Mouse (Mus musculus) heart, adult 2 months (tissue): Measurements from ENCODE around the gene Tmem160. TPM values are rescaled to one million over a fixed set of nuclear protein-coding genes. Genes with fewer than 3 reads are reported as not detected.

Source experiments
- DNase-seq, 2 experiments: peaks; one replicate each; pipeline ENCODE4 v3.0.0; 2021
- H3K27ac ChIP-seq: fragments of 200-600 bp; 2 replicates; pipeline ENCODE4 v1.8.1; 2022
- H3K27me3 ChIP-seq: fragments of 200-500 bp; 2 replicates; pipeline ENCODE4 v1.6.1; 2012; ENCODE audit warnings: mild to moderate bottlenecking, low read length, inconsistent platforms, mixed read lengths; ENCODE audit not compliant: control insufficient read depth, insufficient read depth
- H3K36me3 ChIP-seq: fragments of 200-500 bp; 2 replicates; pipeline ENCODE4 v1.6.1; 2012; ENCODE audit warnings: low read length, inconsistent platforms; ENCODE audit not compliant: control insufficient read depth, insufficient read depth
- H3K4me1 ChIP-seq: fragments of 200-500 bp; 2 replicates; pipeline ENCODE4 v1.6.1; 2011; ENCODE audit warnings: low read length; ENCODE audit not compliant: control insufficient read depth, insufficient read depth
- H3K4me3 ChIP-seq: fragments of 200-600 bp; 2 replicates; pipeline ENCODE4 v1.8.1; 2022
- H3K79me2 ChIP-seq: fragments of 200-500 bp; replicated peaks from 2 replicates; pipeline ENCODE4 v1.6.1; 2012; ENCODE audit warnings: mild to moderate bottlenecking, inconsistent platforms, low read length, moderate library complexity, mixed read lengths; ENCODE audit not compliant: control insufficient read depth, insufficient read depth
- H3K9ac ChIP-seq: fragments of 200-500 bp; 2 replicates; pipeline ENCODE4 v1.6.1; 2012; ENCODE audit warnings: low read depth, mild to moderate bottlenecking, control low read depth, inconsistent platforms, low read length, mixed read lengths
- CTCF ChIP-seq: fragments of 200-600 bp; IDR thresholded peaks from 2 replicates; pipeline ENCODE4 v1.8.1; 2022; ENCODE audit warnings: antibody characterized with exemption, mild to moderate bottlenecking, moderate library complexity
- EP300 ChIP-seq: fragments of 200-500 bp; IDR thresholded peaks from 2 replicates; pipeline ENCODE4 v1.6.1; 2011; ENCODE audit warnings: low read depth, low read length, control low read depth; ENCODE audit not compliant: insufficient read depth
- POLR2A ChIP-seq: fragments of 200-500 bp; IDR thresholded peaks from 2 replicates; pipeline ENCODE4 v1.6.1; 2011; ENCODE audit warnings: mild to moderate bottlenecking, low read depth, low read length, control low read depth; ENCODE audit not compliant: insufficient read depth
- WGBS: fragments of 180-500 bp; shearing (Covaris S2); methylation state at CpG from one replicate; pipeline ENCODE4 v1.1.7; 2018; 5-methylcytosine and 5-hydroxymethylcytosine counted together
- intact Hi-C: fragments of 180-260 bp; cut with DNase I; formaldehyde crosslinking; loops from one replicate; pipeline ENCODE4 v1.15.1; 2025
- polyA plus RNA-seq: library from polyadenylated mRNA; depleted of rRNA; stranded (reverse); fragments of >200 nt; gene quantifications from 2 replicates; pipeline ENCODE4 v1.2.3, GENCODE M21; 2012
- total RNA-seq, 2 experiments: library from RNA; stranded (reverse); gene quantifications; 2 replicates each; pipeline ENCODE4 v1.2.3; 2021

Gene Tmem160
- total and polyA plus RNA-seq, 3 experiments, result 82.9 to 140 (median 88.2) TPM

- Histone ChIP-seq H3K79me2 (no peaks in the 10 kb centered on the region), H3K27me3 (no peaks in the 10 kb centered on the region), H3K36me3 (no peaks in the 10 kb centered on the region), H3K27ac (no peak overlapping the region), H3K9ac (no peak overlapping the region), H3K4me3 (no peak overlapping the region), H3K4me1 (no peaks in the 10 kb centered on the region)
- TF ChIP-seq POLR2A (no peak), EP300 (no peak), CTCF (no peak)
- no peak for DNase-seq
- intact Hi-C loops, result no loop called here
Observed at GRCm38 (mm10) chr7:16488816-16489215, 36.2 kb downstream of the Tmem160 start.

- Histone ChIP-seq H3K79me2 (no peaks in the 10 kb centered on the region), H3K27me3 (no peaks in the 10 kb centered on the region), H3K4me1 (no peaks in the 10 kb centered on the region), H3K4me3 (no peak overlapping the region), H3K36me3 (no peaks in the 10 kb centered on the region), H3K9ac (no peak overlapping the region), H3K27ac (no peak overlapping the region)
- TF ChIP-seq CTCF (peak; percentile 72), EP300 (no peak)
- WGBS, result 78% methylated on average over 9 of the region's 9 CpGs
- intact Hi-C loops, result loop anchor here (1.0 kb wide), 1 partner anchor 129 kb away; no protein-coding TSS in a partner anchor
- DNase-seq, result peak; percentile 25 to 54
Observed at GRCm38 (mm10) chr7:16489948-16490347, 37.4 kb downstream of the Tmem160 start.

GRCm38 (mm10) chr7:16491759-16492158 is 39.2 kb downstream of the Tmem160 start:
- no peaks in the 10 kb centered on the region for H3K4me1 ChIP-seq
- peak; percentile 56 to 71 for DNase-seq
- TF ChIP-seq CTCF (no peak; the same call in 1 of the 2 replicates), EP300 (peak; percentile 88), POLR2A (no peak)
- intact Hi-C loops, result loop anchor here (1.0 kb wide), 1 partner anchor 26 kb away; no protein-coding TSS in a partner anchor
- no peak overlapping the region for H3K27ac ChIP-seq
- no peaks in the 10 kb centered on the region for H3K36me3 ChIP-seq
- no peaks in the 10 kb centered on the region for H3K79me2 ChIP-seq
- no peak overlapping the region for H3K9ac ChIP-seq
- H3K27me3 ChIP-seq, result no peaks in the 10 kb centered on the region
- 35% methylated on average over 3 of the region's 3 CpGs for WGBS
- no peak overlapping the region for H3K4me3 ChIP-seq

- Histone ChIP-seq H3K4me1 (no peaks in the 10 kb centered on the region), H3K79me2 (no peaks in the 10 kb centered on the region), H3K9ac (no peak overlapping the region), H3K36me3 (no peaks in the 10 kb centered on the region), H3K4me3 (no peak overlapping the region), H3K27me3 (no peaks in the 10 kb centered on the region), H3K27ac (no peak overlapping the region)
- TF ChIP-seq CTCF (no peak), EP300 (no peak), POLR2A (no peak)
- 61% methylated on average over 3 of the region's 3 CpGs for WGBS
- intact Hi-C loops, result no loop called here
- DNase-seq, result no peak
Observed at GRCm38 (mm10) chr7:16492211-16492610, 39.6 kb downstream of the Tmem160 start.

- DNase-seq, result peak; percentile 30 to 55
- Histone ChIP-seq H3K9ac (no peak overlapping the region), H3K27me3 (no peaks in the 10 kb centered on the region), H3K27ac (no peak overlapping the region), H3K36me3 (no peaks in the 10 kb centered on the region), H3K4me1 (no peaks in the 10 kb centered on the region), H3K4me3 (no peak overlapping the region), H3K79me2 (no peaks in the 10 kb centered on the region)
- intact Hi-C loops, result loop anchor here (1.0 kb wide), 1 partner anchor 124 kb away; no protein-coding TSS in a partner anchor
- WGBS, result 47% methylated on average over 2 of the region's 2 CpGs
- TF ChIP-seq POLR2A, result no peak
- peak; percentile 88 for TF ChIP-seq CTCF
Observed at GRCm38 (mm10) chr7:16493361-16493760, 40.8 kb downstream of the Tmem160 start.

- 61% methylated on average over 3 of the region's 3 CpGs for WGBS
- H3K27ac ChIP-seq, result no peak overlapping the region
- no peaks in the 10 kb centered on the region for H3K79me2 ChIP-seq
- no peak overlapping the region for H3K9ac ChIP-seq
- intact Hi-C loops, result loop anchor here (5.0 kb wide), 1 partner anchor 226 kb away; the partner anchor contains the start of gene Ceacam9
- no peaks in the 10 kb centered on the region for H3K4me1 ChIP-seq
- no peak overlapping the region for H3K4me3 ChIP-seq
- TF ChIP-seq CTCF, result no peak
- no peak for TF ChIP-seq EP300
- no peak for TF ChIP-seq POLR2A
- H3K36me3 ChIP-seq, result no peaks in the 10 kb centered on the region
- no peak for DNase-seq
- no peaks in the 10 kb centered on the region for H3K27me3 ChIP-seq
Observed at GRCm38 (mm10) chr7:16496260-16496659, 43.7 kb downstream of the Tmem160 start.
